Comparison of ENCODE assay signal across 21 mouse cellular contexts in genomic region chr11:106782841-106783764, GRCm38 (mm10). TPM values are rescaled to one million over a fixed set of nuclear protein-coding genes. Genes with fewer than 3 reads are reported as not detected.
DNase-seq lines count a peak whose midpoint lies in the region; ATAC-seq and TF ChIP-seq lines count a peak whose summit lies in the region.
"Had no signal": no experiment of that assay in that cellular context is flagged by ENCODE, and none has a peak within 500 bp of the region (broad histone marks: within the 10 kb centered on the region; RNA-seq: fewer than 3 reads in every experiment).

No protein-coding gene starts in this region.

- peak overlapping the region; percentile 1; the same call in 1 of the 2 replicates for H3K27ac ChIP-seq in liver, embryonic 11.5 days (ENCODE audit: low read depth, low read length)
- H3K27ac ChIP-seq in MEL (ENCODE audit: control insufficient read depth, low read depth, low read length), result no peak overlapping the region
- H3K27ac ChIP-seq: hindbrain, embryonic 12.5 days; limb, embryonic 12.5 days; midbrain, embryonic 12.5 days had no signal

- no peak for ATAC-seq in CD4-positive, CD25-positive, alpha-beta regulatory T cell, adult 4 months
- no peak for ATAC-seq in liver, embryonic 11.5 days (replicated peaks; ENCODE audit: low FRiP score)
- ATAC-seq: forebrain, embryonic 16.5 days had no signal

- TF ChIP-seq CTCF in MEL (IDR thresholded peaks at IDR 0.05 in 2 of 3, conservative IDR thresholded peaks at IDR 0.05 in 1 of 3; ENCODE audit: control insufficient read depth in 1 of 3, insufficient read depth in 1 of 3, low read depth in 2 of 3, low read length in 3 of 3, poor library complexity in 1 of 3, severe bottlenecking in 1 of 3), result no peak

- H3K9ac ChIP-seq in liver, embryonic 11.5 days (ENCODE audit: low read depth, low read length), result no peak overlapping the region
- no peak overlapping the region for H3K9ac ChIP-seq in MEL (ENCODE audit: control insufficient read depth, low read depth, low read length, poor library complexity, severe bottlenecking)
- H3K9ac ChIP-seq: hindbrain, embryonic 12.5 days; limb, embryonic 12.5 days; midbrain, embryonic 12.5 days had no signal

- TF ChIP-seq RAD21 in MEL (IDR thresholded peaks at IDR 0.05; ENCODE audit: low read depth, low read length), result no peak

- H3K4me3 ChIP-seq in liver, embryonic 11.5 days (ENCODE audit: low read depth, low read length), result no peak overlapping the region
- H3K4me3 ChIP-seq in MEL (ENCODE audit: control insufficient read depth in 1 of 2, insufficient read depth in 1 of 2, low read depth in 2 of 2, low read length in 2 of 2), result no peak overlapping the region
- H3K4me3 ChIP-seq: hindbrain, embryonic 12.5 days; limb, embryonic 12.5 days; midbrain, embryonic 12.5 days had no signal

- TF ChIP-seq POLR2A in MEL (IDR thresholded peaks at IDR 0.05; ENCODE audit: control insufficient read depth in 1 of 2, insufficient read depth in 1 of 2, low read depth in 1 of 2, low read length in 2 of 2, poor library complexity in 1 of 2), result peak in 1 of 2 experiments; percentile 36; a peak in 1 of 4 replicates

- no peak overlapping the region for H3K4me2 ChIP-seq in liver, embryonic 11.5 days
- H3K4me2 ChIP-seq: hindbrain, embryonic 12.5 days; limb, embryonic 12.5 days; midbrain, embryonic 12.5 days had no signal

- no peaks in the 10 kb centered on the region for H3K9me3 ChIP-seq in liver, embryonic 11.5 days (ENCODE audit: control insufficient read depth, low read length)
- H3K9me3 ChIP-seq in MEL (replicated peaks; ENCODE audit: insufficient read depth, low read length), result no peaks in the 10 kb centered on the region
- H3K9me3 ChIP-seq: G1E; hindbrain, embryonic 12.5 days; limb, embryonic 12.5 days; midbrain, embryonic 12.5 days had no signal

- peaks cover 7% of the 10 kb centered on the region for H3K4me1 ChIP-seq in liver, embryonic 11.5 days (replicated peaks; ENCODE audit: control insufficient read depth, insufficient read depth, low read length)
- H3K4me1 ChIP-seq in MEL (ENCODE audit: control insufficient read depth in 1 of 2, insufficient read depth in 2 of 2, low read length in 2 of 2), result peaks cover under 1 to 9% of the 10 kb centered on the region in 2 experiments; a peak in 3 of 4 replicates

- peak; percentile 60 for DNase-seq in CD4-positive, CD25-positive, alpha-beta regulatory T cell, adult 2 months (ENCODE audit: low read depth, low spot score)
- DNase-seq in liver, embryonic 11.5 days (ENCODE audit: low spot score), result no peak
- DNase-seq in liver, result no peak
- no peak for DNase-seq in MEL (ENCODE audit: low read depth, low spot score)
- DNase-seq in naive thymus-derived CD4-positive, alpha-beta T cell, adult 2 months (ENCODE audit: low read depth), result peak; percentile 70
- DNase-seq in layer of hippocampus, adult 18-20 months (ENCODE audit: low spot score in 2 of 2), result no peak
- DNase-seq in cerebellum, postnatal 36 days, result no peak
- DNase-seq: cerebellum, postnatal 10 days; heart, adult 18-20 months; kidney, adult 11 months; kidney, postnatal 10 days; layer of hippocampus, adult 9-11 months; lung, postnatal 14 days; right cerebral cortex, adult 18-20 months; thymus, postnatal 14 days had no signal

- peaks cover 43% of the 10 kb centered on the region for H3K79me2 ChIP-seq in MEL (ENCODE audit: control insufficient read depth, insufficient read depth, low read length, poor library complexity)

- 82% methylated on average over 9 of the region's 9 CpGs for whole genome bisulfite sequencing in liver, embryonic 11.5 days

- H3K36me3 ChIP-seq in liver, embryonic 11.5 days (ENCODE audit: control insufficient read depth, insufficient read depth, low read length), result peaks cover 47% of the 10 kb centered on the region
- H3K36me3 ChIP-seq in MEL (ENCODE audit: control insufficient read depth in 1 of 2, insufficient read depth in 2 of 2, low read length in 2 of 2), result peaks cover 51 to 62% of the 10 kb centered on the region in 2 experiments

- no peak for TF ChIP-seq EP300 in MEL (IDR thresholded peaks at IDR 0.05; ENCODE audit: low read depth in 1 of 2, low read length in 2 of 2)

- H3K27me3 ChIP-seq in liver, embryonic 11.5 days (replicated peaks; ENCODE audit: control insufficient read depth, insufficient read depth, low read length), result no peaks in the 10 kb centered on the region
- H3K27me3 ChIP-seq in MEL (ENCODE audit: control insufficient read depth in 1 of 2, insufficient read depth in 2 of 2, low read length in 2 of 2), result no peaks in the 10 kb centered on the region
- H3K27me3 ChIP-seq: hindbrain, embryonic 12.5 days; limb, embryonic 12.5 days; midbrain, embryonic 12.5 days had no signal

TF ChIP-seq in MEL, 35 proteins besides CTCF, POLR2A, EP300 and RAD21:
- TF ChIP-seq USF1 (IDR thresholded peaks at IDR 0.05; ENCODE audit: low read depth, low read length) (no peak), MXI1 (IDR thresholded peaks at IDR 0.05; ENCODE audit: low read depth, low read length) (no peak), HCFC1 (IDR thresholded peaks at IDR 0.05; ENCODE audit: low read depth, low read length) (no peak), UBTF (IDR thresholded peaks at IDR 0.05; ENCODE audit: borderline replicate concordance, insufficient read depth, low read depth, low read length) (no peak), USF2 (IDR thresholded peaks at IDR 0.05; ENCODE audit: borderline replicate concordance in 1 of 2, insufficient read depth in 1 of 2, low read depth in 1 of 2, low read length in 2 of 2) (no peak), CHD1 (IDR thresholded peaks at IDR 0.05; ENCODE audit: low read depth, low read length) (0 out of 2 replicates have a peak, but pooled peaks have one; percentile 35), POLR2AphosphoS2 (IDR thresholded peaks at IDR 0.05; ENCODE audit: low read length) (no peak), TAL1 (IDR thresholded peaks at IDR 0.05; ENCODE audit: low read length) (no peak), ZKSCAN1 (IDR thresholded peaks at IDR 0.05; ENCODE audit: low read depth, low read length) (peak; percentile 73; the same call in 1 of the 2 replicates), TCF12 (IDR thresholded peaks at IDR 0.05; ENCODE audit: low read depth, low read length) (no peak), ELF1 (IDR thresholded peaks at IDR 0.05; ENCODE audit: low read depth, low read length) (no peak), MAZ (IDR thresholded peaks at IDR 0.05; ENCODE audit: low read depth, low read length) (no peak), ZMIZ1 (IDR thresholded peaks at IDR 0.05; ENCODE audit: low read depth, low read length) (0 out of 2 replicates have a peak, but pooled peaks have one; percentile 64)

RNA-seq across cellular contexts. Expression of gene Polg2, which starts 3.8 kb away (rescaled TPM):
- polyA plus RNA-seq in CD4-positive, CD25-positive, alpha-beta regulatory T cell, adult 4 months (2017; shearing (Covaris generic)), result 10 to 100 TPM; 15.0 to 15.3 TPM
- 9.3 and 10.9 TPM in 2 replicates for polyA plus RNA-seq in liver, embryonic 11.5 days (2014; fragmentation: Nextera tagmentation; extraction: Ambion mirVana)
- total RNA-seq in MEL (2012; rRNA removed), result 9.2 and 10.7 TPM in 2 replicates
- 1 to 10 TPM in 1 of 2 experiments, not detected in 1; 6.3 TPM for polyA plus RNA-seq in MEL (2012; ENCODE audit: insufficient read depth in 1 of 2, insufficient read length in 2 of 2, low read depth in 1 of 2, low replicate concordance in 2 of 2, missing spikeins in 1 of 2)
- total RNA-seq in layer of hippocampus, adult 18-20 months (2021), result 1 to 10 TPM; 4.0 to 4.9 TPM

RNA-seq across cellular contexts. Expression of gene Ddx5, which starts 5.9 kb away (rescaled TPM):
- 100 to 1,000 TPM; 471 to 562 TPM for polyA plus RNA-seq in CD4-positive, CD25-positive, alpha-beta regulatory T cell, adult 4 months (2017; shearing (Covaris generic))
- polyA plus RNA-seq in liver, embryonic 11.5 days (2014; fragmentation: Nextera tagmentation; extraction: Ambion mirVana), result 288 and 310 TPM in 2 replicates
- 338 and 358 TPM in 2 replicates for total RNA-seq in MEL (2012; rRNA removed)
- 1,000 to 10,000 TPM in 1 of 2 experiments, 100 to 1,000 TPM in 1; 748 to 3,269 TPM for polyA plus RNA-seq in MEL (2012; ENCODE audit: insufficient read depth in 1 of 2, insufficient read length in 2 of 2, low read depth in 1 of 2, low replicate concordance in 2 of 2, missing spikeins in 1 of 2)
- 100 to 1,000 TPM; 768 to 775 TPM for total RNA-seq in layer of hippocampus, adult 18-20 months (2021)

RNA-seq across cellular contexts. Expression of gene Cep95, which starts 5.9 kb away (rescaled TPM):
- 10 to 100 TPM; 36.7 to 48.9 TPM for polyA plus RNA-seq in CD4-positive, CD25-positive, alpha-beta regulatory T cell, adult 4 months (2017; shearing (Covaris generic))
- polyA plus RNA-seq in liver, embryonic 11.5 days (2014; fragmentation: Nextera tagmentation; extraction: Ambion mirVana), result 18.6 and 21.1 TPM in 2 replicates
- 11.2 and 11.6 TPM in 2 replicates for total RNA-seq in MEL (2012; rRNA removed)
- 10 to 100 TPM in 1 of 2 experiments, not detected in 1; 12.9 TPM for polyA plus RNA-seq in MEL (2012; ENCODE audit: insufficient read depth in 1 of 2, insufficient read length in 2 of 2, low read depth in 1 of 2, low replicate concordance in 2 of 2, missing spikeins in 1 of 2)
- total RNA-seq in layer of hippocampus, adult 18-20 months (2021), result 10 to 100 TPM; 10.3 to 10.7 TPM

RNA-seq across cellular contexts. Expression of gene Milr1, which starts 32.1 kb away (rescaled TPM):
- polyA plus RNA-seq in CD4-positive, CD25-positive, alpha-beta regulatory T cell, adult 4 months (2017; shearing (Covaris generic)), result 10 to 100 TPM in 1 of 2 experiments, 1 to 10 TPM in 1; 9.7 to 14.3 TPM
- polyA plus RNA-seq in liver, embryonic 11.5 days (2014; fragmentation: Nextera tagmentation; extraction: Ambion mirVana), result 2.3 and 2.4 TPM in 2 replicates
- total RNA-seq in MEL (2012; rRNA removed), result not detected in 2 replicates
- polyA plus RNA-seq in MEL (2012; ENCODE audit: insufficient read depth in 1 of 2, insufficient read length in 2 of 2, low read depth in 1 of 2, low replicate concordance in 2 of 2, missing spikeins in 1 of 2), result under 1 TPM in 1 of 2 experiments, not detected in 1; 0.26 TPM
- under 1 TPM in 1 of 2 experiments, not detected in 1; 0.20 TPM for total RNA-seq in layer of hippocampus, adult 18-20 months (2021)

RNA-seq across cellular contexts. Expression of gene Pecam1, which starts 32.7 kb away (rescaled TPM):
- 100 to 1,000 TPM; 116 to 166 TPM for polyA plus RNA-seq in CD4-positive, CD25-positive, alpha-beta regulatory T cell, adult 4 months (2017; shearing (Covaris generic))
- 17.8 and 18.0 TPM in 2 replicates for polyA plus RNA-seq in liver, embryonic 11.5 days (2014; fragmentation: Nextera tagmentation; extraction: Ambion mirVana)
- 0.12 and 0.20 TPM in 2 replicates for total RNA-seq in MEL (2012; rRNA removed)
- under 1 TPM in 1 of 2 experiments, not detected in 1; 0.14 TPM for polyA plus RNA-seq in MEL (2012; ENCODE audit: insufficient read depth in 1 of 2, insufficient read length in 2 of 2, low read depth in 1 of 2, low replicate concordance in 2 of 2, missing spikeins in 1 of 2)
- total RNA-seq in layer of hippocampus, adult 18-20 months (2021), result 10 to 100 TPM; 14.3 to 15.8 TPM
- polyA plus RNA-seq: G1E had no signal

Comparison
In these comparisons a context has a peak if more than half of its experiments do, and no peak if none do; other contexts are left out.
1. DNase-seq: peak in CD4-positive, CD25-positive, alpha-beta regulatory T cell, adult 2 months (single experiment) and naive thymus-derived CD4-positive, alpha-beta T cell, adult 2 months (single experiment); none in liver, embryonic 11.5 days (single experiment), liver (single experiment), MEL (single experiment), layer of hippocampus, adult 18-20 months (0 of 2) and cerebellum, postnatal 36 days (0 of 2).